Mouse (Mus musculus) hindbrain, embryonic 10.5 days (tissue): Measurements from ENCODE around the gene Dmrta2. TPM values are rescaled to one million over a fixed set of nuclear protein-coding genes. Genes with fewer than 3 reads are reported as not detected.

Experiments used
- DNase-seq: peaks from one replicate; pipeline ENCODE4 v3.0.0-alpha.2; 2017; ENCODE audit warnings: low spot score
- H3K27ac ChIP-seq: fragments of 300-500 bp; sonication (generic); 2 replicates; pipeline ENCODE4 v1.5.1; 2016; ENCODE audit warnings: mild to moderate bottlenecking, moderate library complexity
- H3K27me3 ChIP-seq: fragments of 300-500 bp; sonication (generic); 2 replicates; pipeline ENCODE4 v1.6.1; 2016; ENCODE audit warnings: mild to moderate bottlenecking; ENCODE audit not compliant: poor library complexity, insufficient read depth, severe bottlenecking
- H3K36me3 ChIP-seq: fragments of 300-500 bp; sonication (generic); 2 replicates; pipeline ENCODE4 v1.6.1; 2016; ENCODE audit warnings: mild to moderate bottlenecking, moderate library complexity
- H3K4me1 ChIP-seq: fragments of 300-500 bp; sonication (generic); replicated peaks from 2 replicates; pipeline ENCODE4 v1.6.1; 2016; ENCODE audit warnings: mild to moderate bottlenecking
- H3K4me3 ChIP-seq: fragments of 300-500 bp; sonication (generic); 2 replicates; pipeline ENCODE4 v1.5.1; 2016; ENCODE audit warnings: mild to moderate bottlenecking, moderate library complexity
- H3K9me3 ChIP-seq: fragments of 300-500 bp; sonication (generic); 2 replicates; pipeline ENCODE4 v1.6.1; 2016; ENCODE audit warnings: mild to moderate bottlenecking, moderate library complexity
- WGBS: fragments of 180-500 bp; shearing (Covaris S2); methylation state at CpG from one replicate; pipeline ENCODE4 v1.1.7; 2016; 5-methylcytosine and 5-hydroxymethylcytosine counted together
- polyA plus RNA-seq: library from polyadenylated mRNA; unstranded; fragments of >200 nt; fragmentation: Nextera tagmentation; extraction: Ambion mirVana; gene quantifications from 2 replicates; pipeline ENCODE4 v1.2.1, GENCODE M21; 2016

Gene Dmrta2
- 0.30 and 0.41 TPM in 2 replicates for polyA plus RNA-seq

DNA sequence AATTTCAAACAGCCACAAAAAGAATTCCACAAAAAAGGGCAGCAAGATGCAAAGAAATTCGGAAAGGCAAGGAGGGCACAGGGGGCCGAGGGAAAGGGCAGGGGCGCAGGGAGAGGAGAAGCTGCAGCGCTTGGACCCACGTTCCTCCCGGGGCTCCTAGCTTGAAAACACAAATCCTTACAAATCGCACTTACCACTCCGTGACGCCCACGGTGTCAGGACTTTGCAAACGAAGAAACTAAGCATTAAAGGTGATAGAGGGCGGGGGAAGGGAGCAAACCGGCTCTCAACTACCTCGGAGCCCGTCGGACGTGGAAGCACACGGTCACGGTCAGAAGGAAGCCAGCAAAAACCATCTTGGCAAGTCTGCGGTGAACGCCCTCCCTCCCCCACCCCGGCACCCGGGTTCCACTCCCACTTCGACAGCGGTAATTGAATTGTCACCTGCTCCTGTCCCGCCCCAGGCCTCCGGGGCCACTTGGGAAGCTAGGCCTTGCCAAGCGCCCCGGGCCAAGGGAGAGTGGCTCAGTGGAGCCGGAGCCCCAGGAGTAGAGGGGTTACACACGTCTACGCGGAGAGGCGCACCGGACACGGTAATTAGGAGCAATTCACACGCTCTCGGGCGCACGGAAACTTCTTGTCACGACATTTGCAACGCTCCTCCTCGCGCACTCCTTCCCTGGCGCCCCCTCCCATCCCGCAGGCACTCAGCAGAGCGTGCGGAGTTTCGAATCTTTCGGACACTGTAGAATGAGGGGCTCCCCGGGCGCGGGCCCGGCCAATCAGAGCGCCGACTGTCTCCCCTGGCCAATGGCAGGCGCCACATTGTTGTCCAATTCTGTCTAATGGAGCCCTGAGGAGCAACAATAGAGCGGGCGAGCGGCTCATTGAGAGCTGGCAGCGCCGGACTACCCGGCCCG is at the start of gene Dmrta2:
Gene Dmrta2, plus strand, starts transcription at position 906 of the 920 bp plus-strand sequence.
- peaks cover 100% of the 10 kb centered on the region for H3K27me3 ChIP-seq
- H3K9me3 ChIP-seq, result no peaks in the 10 kb centered on the region
- H3K4me1 ChIP-seq, result peaks cover 46% of the 10 kb centered on the region
- H3K27ac ChIP-seq, result peak within 1 kb of the TSS; percentile 83
- DNase-seq, result peak; percentile 91
- WGBS, result under 1% methylated on average over 64 of the region's 64 CpGs
- no peaks in the 10 kb centered on the region for H3K36me3 ChIP-seq
- peak within 1 kb of the TSS; percentile 60 for H3K4me3 ChIP-seq

DNA sequence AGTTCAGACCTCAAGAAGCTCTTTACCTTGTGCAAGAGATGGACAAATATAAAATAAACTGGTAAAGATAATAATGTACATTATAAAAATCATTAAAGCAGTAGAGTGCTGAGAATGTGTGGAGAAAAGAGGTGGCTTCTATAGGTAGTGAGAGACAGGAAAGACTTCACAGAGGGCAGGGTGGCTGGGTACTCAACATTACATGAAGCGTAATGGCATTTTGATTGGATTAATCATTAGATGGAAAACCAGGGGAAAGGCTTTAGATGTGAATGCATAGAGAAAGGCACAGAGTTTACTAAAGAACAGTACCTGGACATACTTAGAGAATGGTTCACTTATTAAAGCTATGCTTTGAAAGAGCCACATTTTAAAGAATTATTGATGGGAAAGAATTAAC is 48.8 kb upstream of the Dmrta2 start:
- no peaks in the 10 kb centered on the region for H3K9me3 ChIP-seq
- H3K27me3 ChIP-seq, result no peaks in the 10 kb centered on the region
- no peaks in the 10 kb centered on the region for H3K4me1 ChIP-seq
- H3K27ac ChIP-seq, result no peak overlapping the region
- DNase-seq, result no peak
- WGBS, result 95% methylated on average over 1 of the region's 1 CpGs
- H3K4me3 ChIP-seq, result no peak overlapping the region
- H3K36me3 ChIP-seq, result no peaks in the 10 kb centered on the region; the same call in 1 of the 2 replicates

DNA sequence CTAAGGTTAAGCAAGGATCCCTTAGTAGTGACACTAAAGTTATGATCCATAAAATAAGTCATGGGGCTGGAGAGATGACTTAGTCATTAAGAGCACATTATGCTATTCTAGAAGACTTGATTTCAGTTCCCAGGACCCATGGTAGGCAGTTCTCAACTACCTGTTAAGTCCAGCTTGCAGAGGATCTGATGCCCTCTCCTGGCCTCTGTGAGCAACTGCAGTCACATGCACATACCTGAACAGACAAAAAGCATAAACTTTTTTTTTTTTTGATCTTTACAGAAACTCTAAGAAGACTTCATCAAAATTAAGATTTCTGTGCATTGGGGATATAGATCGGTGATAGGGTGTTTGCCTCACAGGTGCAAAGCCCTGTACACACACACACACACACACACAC is 47.4 kb upstream of the Dmrta2 start:
- H3K36me3 ChIP-seq, result peaks cover 2% of the 10 kb centered on the region; the same call in 1 of the 2 replicates
- 100% methylated on average over 1 of the region's 1 CpGs for WGBS
- no peaks in the 10 kb centered on the region for H3K27me3 ChIP-seq
- H3K9me3 ChIP-seq, result no peaks in the 10 kb centered on the region
- no peak overlapping the region for H3K4me3 ChIP-seq
- no peak overlapping the region for H3K27ac ChIP-seq
- H3K4me1 ChIP-seq, result no peaks in the 10 kb centered on the region
- no peak for DNase-seq

GRCm38 (mm10) chr4:109930935-109931334 is 46.9 kb upstream of the Dmrta2 start:
- 96% methylated on average over 1 of the region's 1 CpGs for WGBS
- peaks cover 4% of the 10 kb centered on the region; the same call in 1 of the 2 replicates for H3K36me3 ChIP-seq

DNA sequence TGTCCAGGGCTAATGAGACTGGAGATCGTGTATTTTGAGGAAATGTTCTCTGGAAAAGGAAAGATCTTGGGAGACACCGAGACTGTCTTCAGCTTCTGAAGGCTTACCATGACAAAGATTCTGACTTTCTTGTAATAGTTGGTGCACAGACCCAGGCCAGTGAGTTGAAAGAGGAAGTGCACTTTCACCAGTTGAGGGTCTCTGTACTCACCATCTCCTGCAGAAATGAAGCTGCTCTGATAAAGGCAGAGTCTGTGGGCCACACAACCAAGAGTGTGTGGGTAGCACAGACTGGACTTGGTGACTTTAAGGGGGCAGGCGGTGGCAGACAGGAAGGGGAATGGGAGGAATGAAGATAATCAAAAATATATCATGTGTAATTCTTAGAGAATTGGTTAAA is 41.3 kb upstream of the Dmrta2 start:
- no peak overlapping the region for H3K4me3 ChIP-seq

More at GRCm38 (mm10) chr4:109930935-109931334, 46.9 kb upstream of the Dmrta2 start:
- H3K4me3 ChIP-seq, result no peak overlapping the region
- DNase-seq, result no peak
- H3K27ac ChIP-seq, result no peak overlapping the region
- H3K4me1 ChIP-seq, result no peaks in the 10 kb centered on the region
- no peaks in the 10 kb centered on the region for H3K27me3 ChIP-seq
- no peaks in the 10 kb centered on the region for H3K9me3 ChIP-seq

DNA sequence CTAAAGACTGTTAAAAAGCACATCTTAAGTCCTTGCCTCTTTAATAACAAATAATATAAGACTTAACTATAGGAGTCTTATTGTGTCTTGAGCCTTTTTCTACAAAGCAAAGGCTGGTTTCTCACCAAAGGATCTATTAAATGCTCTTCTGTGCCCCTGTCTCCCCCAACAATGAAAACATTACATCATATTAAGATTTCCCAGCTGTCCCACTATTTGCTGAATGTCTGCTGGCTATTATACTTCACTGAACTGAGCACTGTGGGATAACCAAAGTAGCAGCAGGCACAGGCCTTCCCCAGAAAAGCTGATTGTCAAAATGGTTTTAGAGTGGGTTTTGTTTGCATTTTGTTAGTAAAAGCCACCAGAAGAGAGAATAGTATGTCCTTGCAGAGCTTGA is 38.6 kb upstream of the Dmrta2 start:
- DNase-seq, result no peak
- H3K4me1 ChIP-seq, result no peaks in the 10 kb centered on the region
- no peak overlapping the region for H3K27ac ChIP-seq
- peaks cover 4% of the 10 kb centered on the region; the same call in 1 of the 2 replicates for H3K36me3 ChIP-seq
- no peaks in the 10 kb centered on the region for H3K9me3 ChIP-seq
- H3K27me3 ChIP-seq, result no peaks in the 10 kb centered on the region
- no peak overlapping the region for H3K4me3 ChIP-seq

More for the DNA sequence above, 41.3 kb upstream of the Dmrta2 start:
- no peak overlapping the region for H3K27ac ChIP-seq
- H3K4me1 ChIP-seq, result no peaks in the 10 kb centered on the region
- H3K36me3 ChIP-seq, result peaks cover 4% of the 10 kb centered on the region; the same call in 1 of the 2 replicates
- H3K27me3 ChIP-seq, result no peaks in the 10 kb centered on the region
- 93% methylated on average over 3 of the region's 3 CpGs for WGBS
- no peak for DNase-seq
- no peaks in the 10 kb centered on the region for H3K9me3 ChIP-seq

GRCm38 (mm10) chr4:109945554-109945953 is 32.3 kb upstream of the Dmrta2 start:
- Histone ChIP-seq H3K27ac (no peak overlapping the region), H3K36me3 (0 out of 2 replicates have a peak, but pooled peaks cover 5% of the 10 kb centered on the region), H3K4me1 (no peaks in the 10 kb centered on the region), H3K27me3 (no peaks in the 10 kb centered on the region), H3K9me3 (no peaks in the 10 kb centered on the region), H3K4me3 (no peak overlapping the region)
- 92% methylated on average over 1 of the region's 1 CpGs for WGBS
- DNase-seq, result no peak

GRCm38 (mm10) chr4:109949307-109949706 is 28.5 kb upstream of the Dmrta2 start:
- Histone ChIP-seq H3K27me3 (no peaks in the 10 kb centered on the region), H3K36me3 (0 out of 2 replicates have a peak, but pooled peaks cover 5% of the 10 kb centered on the region), H3K4me1 (no peaks in the 10 kb centered on the region), H3K27ac (no peak overlapping the region), H3K9me3 (no peaks in the 10 kb centered on the region), H3K4me3 (no peak overlapping the region)
- 92% methylated on average over 3 of the region's 3 CpGs for WGBS
- no peak for DNase-seq

DNA sequence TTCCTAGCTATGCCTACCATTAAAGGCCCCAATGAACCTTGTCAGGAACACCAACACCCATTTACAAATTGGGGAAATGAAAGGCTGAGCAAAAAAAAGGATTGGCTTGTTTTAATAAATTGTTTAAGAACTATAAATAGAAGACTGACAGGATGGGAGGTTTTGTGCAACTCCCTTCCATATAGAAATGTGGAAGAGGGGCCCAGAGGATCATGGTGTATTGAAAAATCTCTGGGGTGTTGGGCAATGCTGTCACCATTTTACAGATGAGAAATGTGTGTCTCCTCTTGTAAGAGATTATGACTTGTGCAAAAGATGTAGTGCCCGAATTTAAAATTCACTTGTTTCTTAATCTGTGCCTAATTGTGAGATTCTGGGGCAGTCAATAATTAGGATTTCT is 24.3 kb upstream of the Dmrta2 start:
- no peak overlapping the region for H3K27ac ChIP-seq
- DNase-seq, result no peak
- no peaks in the 10 kb centered on the region for H3K4me1 ChIP-seq
- H3K27me3 ChIP-seq, result no peaks in the 10 kb centered on the region
- no peaks in the 10 kb centered on the region for H3K36me3 ChIP-seq
- H3K4me3 ChIP-seq, result no peak overlapping the region
- H3K9me3 ChIP-seq, result no peaks in the 10 kb centered on the region
- 93% methylated on average over 1 of the region's 1 CpGs for WGBS

DNA sequence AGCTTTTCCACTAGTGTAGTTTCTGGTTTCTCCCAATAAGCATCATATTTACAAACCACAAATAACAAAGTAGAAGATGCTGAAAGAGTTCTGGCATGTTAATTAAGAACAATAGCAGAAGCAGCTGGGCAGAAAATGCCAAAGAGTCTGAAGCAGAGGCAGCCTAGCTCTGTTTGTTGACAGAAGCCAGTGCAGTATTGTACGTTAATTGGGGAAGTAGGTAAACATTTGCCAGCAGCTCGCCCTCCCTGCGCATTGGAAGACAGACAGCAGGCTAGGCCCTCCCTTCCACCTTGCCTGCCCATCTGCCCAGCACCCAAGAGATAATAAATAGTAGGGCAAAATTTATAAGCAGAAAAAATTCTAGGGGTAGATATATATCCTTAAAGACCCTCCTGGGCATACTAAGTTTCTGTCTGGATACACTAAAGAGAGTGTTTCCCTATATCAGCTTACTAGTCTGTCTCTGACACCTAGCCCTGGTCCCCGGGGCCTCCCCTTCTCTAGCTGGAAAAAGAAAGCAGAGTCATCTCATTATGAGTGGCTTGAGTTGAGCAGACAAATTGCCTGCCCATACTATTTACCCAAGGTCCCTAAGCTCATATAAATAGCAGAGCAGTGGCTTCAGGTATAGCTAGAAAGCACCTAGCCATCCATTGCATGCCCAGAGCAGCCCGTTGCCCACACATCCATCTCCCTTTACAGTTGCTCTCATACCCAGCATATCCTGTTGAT is 17.5 kb upstream of the Dmrta2 start:
- no peak overlapping the region for H3K4me3 ChIP-seq
- peaks cover 10% of the 10 kb centered on the region; the same call in 1 of the 2 replicates for H3K36me3 ChIP-seq
- WGBS, result 79% methylated on average over 5 of the region's 5 CpGs
- no peak overlapping the region for H3K27ac ChIP-seq
- no peaks in the 10 kb centered on the region for H3K4me1 ChIP-seq
- no peak for DNase-seq
- H3K27me3 ChIP-seq, result no peaks in the 10 kb centered on the region
- H3K9me3 ChIP-seq, result no peaks in the 10 kb centered on the region

DNA sequence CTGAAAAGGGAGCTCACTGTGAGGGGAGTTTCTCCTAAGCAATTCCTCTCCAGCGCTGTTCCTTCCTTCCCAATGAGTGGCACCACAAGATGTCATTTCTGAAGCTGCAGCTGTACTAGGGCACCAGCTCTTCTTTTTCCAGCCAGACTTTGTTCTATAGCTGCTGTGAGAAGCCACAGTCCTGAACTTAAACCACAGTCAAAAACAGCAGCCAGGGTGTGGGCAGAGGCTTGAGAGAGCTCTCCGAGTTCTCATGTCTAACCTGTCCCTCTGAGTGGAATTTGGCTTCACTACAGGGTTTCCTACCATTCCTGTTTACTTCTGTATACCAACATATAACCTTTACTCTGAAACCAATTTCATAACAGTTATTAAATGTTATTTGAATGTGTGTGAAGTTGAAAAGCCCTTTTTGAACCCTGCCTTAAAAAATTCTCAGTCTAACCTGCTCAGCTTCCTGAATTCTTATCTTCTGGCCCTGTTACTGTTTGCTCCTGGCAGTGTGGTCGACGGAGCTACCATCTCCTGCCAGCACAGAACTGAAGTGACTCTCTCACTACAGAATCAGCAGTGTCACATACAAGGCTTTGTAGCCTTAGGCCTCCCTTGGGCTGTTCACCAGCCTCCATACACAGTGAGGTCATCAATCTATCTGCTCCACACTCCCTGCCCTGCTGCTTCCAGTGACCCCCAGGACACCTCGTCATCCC is 14.1 kb upstream of the Dmrta2 start:
- WGBS, result 85% methylated on average over 5 of the region's 5 CpGs
- no peaks in the 10 kb centered on the region for H3K4me1 ChIP-seq
- H3K27me3 ChIP-seq, result no peaks in the 10 kb centered on the region; the same call in 1 of the 2 replicates
- H3K9me3 ChIP-seq, result no peaks in the 10 kb centered on the region
- no peak for DNase-seq
- no peak overlapping the region for H3K4me3 ChIP-seq
- peaks cover 14% of the 10 kb centered on the region; the same call in 1 of the 2 replicates for H3K36me3 ChIP-seq
- H3K27ac ChIP-seq, result no peak overlapping the region

DNA sequence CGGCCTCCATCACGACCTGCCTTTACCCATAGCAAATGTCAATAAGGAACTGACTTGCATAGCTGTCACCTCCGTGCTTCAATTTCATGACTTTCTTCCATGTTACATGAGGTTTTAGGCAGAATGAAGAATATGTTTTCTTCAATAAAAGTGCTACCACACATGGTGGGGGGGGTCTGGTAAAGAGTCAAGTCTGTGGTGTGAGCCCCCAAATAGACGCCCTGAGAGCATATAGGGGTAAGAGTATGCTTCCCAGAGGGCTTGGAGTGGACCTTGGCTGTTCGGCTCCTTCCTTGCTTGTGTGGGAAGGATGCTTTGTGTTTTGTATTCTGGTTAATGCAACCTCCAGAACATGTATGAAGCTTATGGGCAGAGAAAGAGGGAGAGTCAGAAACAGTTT is 8.3 kb upstream of the Dmrta2 start:
- peaks cover 3% of the 10 kb centered on the region for H3K4me1 ChIP-seq
- H3K4me3 ChIP-seq, result no peak overlapping the region
- WGBS, result 89% methylated on average over 5 of the region's 5 CpGs
- H3K27me3 ChIP-seq, result peaks cover 55% of the 10 kb centered on the region
- no peak for DNase-seq
- no peak overlapping the region for H3K27ac ChIP-seq
- no peaks in the 10 kb centered on the region for H3K9me3 ChIP-seq
- H3K36me3 ChIP-seq, result 0 out of 2 replicates have a peak, but pooled peaks cover 3% of the 10 kb centered on the region
